Mouse (Mus musculus) cerebellum, adult 2 months (tissue): ENCODE data around the gene Mfsd6. TPM values are rescaled to one million over a fixed set of nuclear protein-coding genes. Genes with fewer than 3 reads are reported as not detected.
"Not testable (repeated sequence)": the region's sequence is repeated elsewhere in the genome, so short reads cannot be mapped to it uniquely, and the experiment has no call there.

ENCODE experiments used
- DNase-seq, 2 experiments: peaks; one replicate each; pipeline ENCODE4 v3.0.0; 2021
- H3K27ac ChIP-seq: fragments of 200-500 bp; 2 replicates; pipeline ENCODE4 v1.5.1; 2012; ENCODE audit warnings: low read length, control low read depth, inconsistent platforms; ENCODE audit not compliant: insufficient read depth
- H3K27me3 ChIP-seq: fragments of 200-500 bp; 2 replicates; pipeline ENCODE4 v1.6.1; 2012; ENCODE audit warnings: inconsistent platforms, mild to moderate bottlenecking, low read length, moderate library complexity; ENCODE audit not compliant: control insufficient read depth, insufficient read depth
- H3K4me1 ChIP-seq: fragments of 200-500 bp; 2 replicates; pipeline ENCODE4 v1.6.1; 2011; ENCODE audit warnings: low read length; ENCODE audit not compliant: control insufficient read depth, insufficient read depth
- H3K4me3 ChIP-seq: fragments of 200-500 bp; replicated peaks from 2 replicates; pipeline ENCODE3; 2011; ENCODE audit warnings: mild to moderate bottlenecking, low read depth, low read length, control low read depth; ENCODE audit not compliant: insufficient read depth
- CTCF ChIP-seq: fragments of 200-500 bp; IDR thresholded peaks from 2 replicates; pipeline ENCODE4 v1.5.1; 2011; ENCODE audit warnings: low read depth, mild to moderate bottlenecking, control low read depth, low read length, moderate library complexity, borderline replicate concordance; ENCODE audit not compliant: insufficient read depth
- POLR2A ChIP-seq: fragments of 200-500 bp; IDR thresholded peaks from 2 replicates; pipeline ENCODE4 v1.6.1; 2011; ENCODE audit warnings: low read length, control low read depth, borderline replicate concordance; ENCODE audit not compliant: insufficient read depth
- WGBS: fragments of 180-500 bp; shearing (Covaris S2); methylation state at CpG from one replicate; pipeline ENCODE4 v1.1.7; 2018; 5-methylcytosine and 5-hydroxymethylcytosine counted together
- polyA plus RNA-seq: library from polyadenylated mRNA; depleted of rRNA; stranded (reverse); fragments of >200 nt; gene quantifications from 2 replicates; pipeline ENCODE4 v1.2.3, GENCODE M21; 2012

The Mfsd6 gene
- polyA plus RNA-seq, 1 experiment = 51.5 TPM

- no peak for DNase-seq
- Histone ChIP-seq H3K4me3 (no peak overlapping the region), H3K27ac (no peak overlapping the region), H3K4me1 (peaks cover 3% of the 10 kb centered on the region; the same call in 1 of the 2 replicates), H3K27me3 (no peaks in the 10 kb centered on the region)
- TF ChIP-seq POLR2A (no peak), CTCF (no peak)
- 75% methylated on average over 7 of the region's 7 CpGs for WGBS
Measured at GRCm38 (mm10) chr1:52702738-52703491, 24.3 kb downstream of the Mfsd6 start.

DNA sequence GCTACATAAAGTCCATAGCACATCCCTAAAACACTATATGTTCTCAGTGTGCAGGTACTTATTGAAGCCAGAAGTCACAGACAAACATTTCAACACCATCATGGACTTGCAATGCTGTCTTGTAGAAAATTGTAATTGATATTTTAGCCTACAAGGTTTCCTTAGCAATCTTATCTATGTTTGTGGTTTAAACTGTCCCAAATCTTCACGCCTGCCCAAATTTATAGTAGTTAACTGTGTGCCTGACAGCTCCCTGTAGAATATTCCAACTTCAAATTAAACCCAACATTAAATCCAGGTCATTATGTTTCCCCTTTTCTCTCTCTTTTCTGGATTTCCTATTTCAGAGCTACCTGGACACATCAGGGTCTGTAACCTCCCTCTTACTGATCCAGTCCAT is 25.3 kb downstream of the Mfsd6 start:
- TF ChIP-seq CTCF (no peak), POLR2A (no peak)
- H3K27me3 ChIP-seq = no peaks in the 10 kb centered on the region

DNA sequence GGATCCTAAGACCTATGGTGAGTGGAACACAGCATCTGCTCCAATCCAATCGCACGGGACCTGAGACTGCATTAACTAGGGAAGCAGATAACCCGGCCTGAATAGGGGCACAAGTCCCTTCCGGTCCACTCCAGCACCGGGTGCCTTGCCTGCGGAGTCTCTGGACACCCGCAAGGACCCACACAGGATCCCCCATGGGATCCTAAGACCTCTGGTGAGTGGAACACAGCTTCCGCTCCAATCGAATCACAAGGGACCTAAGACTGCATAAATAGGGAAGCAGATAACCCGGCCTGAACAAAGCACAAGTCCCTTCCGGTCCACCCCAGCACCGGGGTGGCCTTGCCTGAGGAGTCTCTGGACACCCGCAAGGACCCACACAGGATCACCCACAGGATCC is 32.8 kb downstream of the Mfsd6 start:
- not testable (repeated sequence) for H3K4me3 ChIP-seq, DNase-seq, H3K27me3 ChIP-seq, H3K27ac ChIP-seq
- 91% methylated on average over 13 of the region's 13 CpGs for WGBS
- peaks cover 12% of the 10 kb centered on the region for H3K4me1 ChIP-seq

More for the DNA sequence above, 25.3 kb downstream of the Mfsd6 start:
- peaks cover 3% of the 10 kb centered on the region; the same call in 1 of the 2 replicates for H3K4me1 ChIP-seq
- H3K4me3 ChIP-seq = no peak overlapping the region
- no peak overlapping the region for H3K27ac ChIP-seq
- no peak for DNase-seq
- 93% methylated on average over 1 of the region's 1 CpGs for WGBS

- TF ChIP-seq POLR2A (no peak), CTCF (no peak)
- no peak for DNase-seq
- no peak overlapping the region for H3K4me3 ChIP-seq
- H3K27ac ChIP-seq = no peak overlapping the region
- no peaks in the 10 kb centered on the region for H3K27me3 ChIP-seq
- H3K4me1 ChIP-seq = peaks cover 11% of the 10 kb centered on the region
- WGBS = 82% methylated on average over 8 of the region's 8 CpGs
Measured at GRCm38 (mm10) chr1:52687636-52688035, 39.6 kb downstream of the Mfsd6 start.

DNA sequence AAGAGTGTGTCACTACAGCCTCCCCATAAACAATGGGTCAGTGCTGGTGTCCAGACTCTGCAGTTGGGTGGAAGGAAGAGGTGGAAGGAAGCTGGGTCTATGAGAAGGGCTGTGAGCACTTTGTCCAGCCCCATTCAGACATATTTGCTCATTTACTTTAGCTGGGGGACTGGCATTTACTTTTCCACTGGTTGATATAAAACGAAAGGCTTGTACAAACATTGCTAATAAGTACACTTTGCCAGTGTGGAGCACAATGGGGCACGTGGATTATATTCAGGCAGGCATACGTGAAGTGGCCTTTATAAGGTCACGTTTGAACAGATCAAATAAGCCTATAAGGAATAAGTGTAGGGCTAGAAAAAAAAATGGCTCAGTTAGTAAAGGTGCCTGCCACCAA is 43.7 kb downstream of the Mfsd6 start:
- WGBS = 82% methylated on average over 4 of the region's 4 CpGs
- H3K27ac ChIP-seq = no peak overlapping the region
- H3K4me3 ChIP-seq = no peak overlapping the region
- no peaks in the 10 kb centered on the region for H3K27me3 ChIP-seq
- TF ChIP-seq CTCF (no peak), POLR2A (no peak)
- DNase-seq = no peak
- peaks cover 6% of the 10 kb centered on the region for H3K4me1 ChIP-seq

DNA sequence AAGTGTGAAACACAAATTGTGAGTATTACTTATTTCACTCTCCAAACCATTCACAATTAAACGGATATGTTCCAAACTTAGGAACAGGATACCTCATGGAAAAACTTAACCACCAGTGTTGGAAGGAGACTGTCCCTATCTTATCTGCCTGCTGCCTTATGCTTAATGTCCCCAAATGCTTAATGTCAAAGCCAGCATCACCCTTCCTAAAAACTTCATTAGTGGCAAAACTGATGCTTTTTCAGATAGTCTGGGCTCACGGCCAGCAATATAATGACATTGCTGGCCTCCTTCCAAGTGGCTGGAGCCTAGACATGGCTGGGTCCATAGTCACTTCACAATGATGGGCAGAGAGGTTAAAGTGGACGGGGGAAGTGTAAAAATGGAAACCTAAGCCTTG is 50.6 kb downstream of the Mfsd6 start:
- H3K4me3 ChIP-seq = no peak overlapping the region
- H3K4me1 ChIP-seq = no peaks in the 10 kb centered on the region
- DNase-seq = peak; percentile 47 to 62
- WGBS = 29% methylated on average over 3 of the region's 3 CpGs
- no peaks in the 10 kb centered on the region for H3K27me3 ChIP-seq
- TF ChIP-seq CTCF (no peak), POLR2A (no peak)
- no peak overlapping the region for H3K27ac ChIP-seq

DNA sequence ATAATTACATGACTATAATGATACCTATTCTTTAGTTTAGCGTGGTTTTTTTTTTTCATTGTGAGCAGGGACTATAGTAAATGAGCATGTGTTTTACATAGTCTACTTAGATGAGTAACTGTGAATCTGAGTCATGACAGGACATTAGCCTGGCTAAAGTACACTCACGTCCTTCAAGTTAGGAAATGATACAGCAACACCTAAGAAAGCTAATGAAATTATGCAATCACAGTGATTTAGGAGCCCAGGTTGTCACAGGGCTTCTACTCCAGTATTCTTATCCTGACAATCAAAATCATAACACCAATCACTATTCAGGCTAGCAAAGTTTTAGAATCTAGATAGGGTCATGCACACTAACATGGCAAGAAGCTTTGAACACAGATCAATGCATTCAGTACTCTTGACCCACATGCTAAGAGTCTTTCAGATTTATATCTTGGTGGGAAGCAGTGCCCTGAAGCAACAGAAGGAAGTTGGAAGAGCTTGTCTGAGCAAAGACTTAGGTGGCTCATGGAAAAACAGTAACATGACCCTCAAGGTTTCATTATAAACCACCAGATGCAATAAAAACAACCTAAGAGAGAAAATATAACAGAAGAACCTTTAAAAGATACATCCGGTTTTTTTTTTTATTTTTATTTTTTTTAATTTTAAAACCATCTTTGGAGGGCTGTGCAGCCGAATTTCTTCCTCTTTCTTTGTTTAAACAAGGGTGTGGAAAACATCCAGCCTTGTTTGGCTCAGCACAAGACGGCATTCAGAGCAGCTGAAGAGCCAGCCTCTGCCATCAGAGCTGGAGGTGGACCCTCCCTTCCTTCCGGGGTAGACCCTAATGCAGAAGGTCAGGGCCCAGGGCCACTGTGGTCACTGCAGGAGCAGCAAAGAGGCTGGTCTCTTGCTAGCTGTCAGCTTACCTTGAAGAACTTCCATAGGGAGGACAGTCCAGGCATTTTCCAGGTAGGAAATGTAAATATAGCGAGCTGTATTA is 51.4 kb downstream of the Mfsd6 start:
- Histone ChIP-seq H3K27ac (no peak overlapping the region), H3K4me3 (no peak overlapping the region), H3K27me3 (no peaks in the 10 kb centered on the region), H3K4me1 (no peaks in the 10 kb centered on the region)
- no peak for DNase-seq
- TF ChIP-seq CTCF = no peak
- TF ChIP-seq POLR2A = no peak
- WGBS = 77% methylated on average over 7 of the region's 7 CpGs
